Comparison of ENCODE assay signal across 19 mouse cellular contexts in genomic region chr1:160251388-160252007, GRCm38 (mm10). TPM values are rescaled to one million over a fixed set of nuclear protein-coding genes. Genes with fewer than 3 reads are reported as not detected.
DNase-seq lines count a peak whose midpoint lies in the region; ATAC-seq and TF ChIP-seq lines count a peak whose summit lies in the region.
"Had no signal": no experiment of that assay in that cellular context is flagged by ENCODE, and none has a peak within 500 bp of the region (broad histone marks: within the 10 kb centered on the region; RNA-seq: fewer than 3 reads in every experiment).

No protein-coding gene starts in this region.

- no peak overlapping the region for H3K9ac ChIP-seq in midbrain, embryonic 16.5 days (ENCODE audit: low read depth, low read length)
- H3K9ac ChIP-seq: embryonic facial prominence, embryonic 12.5 days; kidney, embryonic 15.5 days; stomach, embryonic 15.5 days had no signal

- peak; percentile 43 for ATAC-seq in common myeloid progenitor, adult 5-6 weeks (replicated peaks; ENCODE audit: low read depth, poor library complexity, severe bottlenecking)
- ATAC-seq in megakaryocyte, adult 5-6 weeks (ENCODE audit: poor library complexity, severe bottlenecking): peak; percentile 88
- ATAC-seq in midbrain, embryonic 16.5 days: no peak
- ATAC-seq: forebrain, embryonic 16.5 days; hindbrain, embryonic 16.5 days; intestine, postnatal 0 days had no signal

- no peak overlapping the region for H3K4me3 ChIP-seq in layer of hippocampus, adult 2 months
- H3K4me3 ChIP-seq in midbrain, embryonic 16.5 days (ENCODE audit: low read depth, low read length): no peak overlapping the region
- H3K4me3 ChIP-seq: embryonic facial prominence, embryonic 12.5 days; heart, embryonic 10.5 days; kidney, embryonic 15.5 days; stomach, embryonic 15.5 days had no signal

- H3K4me2 ChIP-seq in midbrain, embryonic 16.5 days (ENCODE audit: low read length): no peak overlapping the region
- H3K4me2 ChIP-seq: embryonic facial prominence, embryonic 12.5 days; kidney, embryonic 15.5 days; stomach, embryonic 15.5 days had no signal

- H3K27me3 ChIP-seq in midbrain, embryonic 16.5 days (ENCODE audit: control insufficient read depth, insufficient read depth, low read depth, low read length): no peaks in the 10 kb centered on the region
- H3K27me3 ChIP-seq: embryonic facial prominence, embryonic 12.5 days; kidney, embryonic 15.5 days; stomach, embryonic 15.5 days had no signal

- H3K4me1 ChIP-seq in midbrain, embryonic 16.5 days (ENCODE audit: control insufficient read depth, insufficient read depth, low read length): no peaks in the 10 kb centered on the region
- H3K4me1 ChIP-seq: kidney, embryonic 15.5 days; stomach, embryonic 15.5 days had no signal

- peaks cover 7% of the 10 kb centered on the region; the same call in 1 of the 2 replicates for H3K36me3 ChIP-seq in midbrain, embryonic 16.5 days (ENCODE audit: control insufficient read depth, insufficient read depth, low read length)
- H3K36me3 ChIP-seq: embryonic facial prominence, embryonic 12.5 days; heart, embryonic 10.5 days; kidney, embryonic 15.5 days; stomach, embryonic 15.5 days had no signal

- DNase-seq in layer of hippocampus, adult 2 months (ENCODE audit: low spot score in 2 of 2): no peak
- DNase-seq in layer of hippocampus, adult 18-20 months (ENCODE audit: low spot score in 2 of 2): no peak
- DNase-seq in A20 (ENCODE audit: low read depth, low spot score): peak; percentile 45
- DNase-seq in left cerebral cortex, postnatal 25 days (ENCODE audit: low spot score in 2 of 2): no peak
- DNase-seq: cerebellum, adult 2 months; gastrocnemius, postnatal 36 days; heart, postnatal 36 days; kidney, postnatal 4 days; liver had no signal

- WGBS in midbrain, embryonic 16.5 days: 87% methylated on average over 5 of the region's 5 CpGs

- no peaks in the 10 kb centered on the region for H3K9me3 ChIP-seq in midbrain, embryonic 16.5 days (replicated peaks; ENCODE audit: control insufficient read depth, low read length, poor library complexity, severe bottlenecking)
- H3K9me3 ChIP-seq: embryonic facial prominence, embryonic 12.5 days; heart, embryonic 10.5 days; kidney, embryonic 15.5 days; stomach, embryonic 15.5 days had no signal

- TF ChIP-seq CTCF in layer of hippocampus, adult 2 months (conservative IDR thresholded peaks at IDR 0.05): no peak

- intact Hi-C loops in left cerebral cortex, postnatal 25 days (cut with DNase I): no loop called here

- peak overlapping the region; percentile 66; the same call in 1 of the 2 replicates for H3K27ac ChIP-seq in layer of hippocampus, adult 2 months
- H3K27ac ChIP-seq in midbrain, embryonic 16.5 days (ENCODE audit: low read length): no peak overlapping the region
- H3K27ac ChIP-seq: heart, embryonic 10.5 days; kidney, embryonic 15.5 days; stomach, embryonic 15.5 days had no signal

RNA-seq across cellular contexts. Expression of gene Cacybp, which starts 38.8 kb away (rescaled TPM):
- total RNA-seq in layer of hippocampus, adult 2 months (2021): 10 to 100 TPM; 88.7 to 91.3 TPM
- 10 to 100 TPM; 88.5 to 95.7 TPM for total RNA-seq in layer of hippocampus, adult 18-20 months (2021)
- 301 and 348 TPM in 2 replicates for total RNA-seq in common myeloid progenitor, adult 5-6 weeks (2017)
- total RNA-seq in megakaryocyte, adult 5-6 weeks (2015): 122 and 129 TPM in 2 replicates
- 122 and 124 TPM in 2 replicates for total RNA-seq in megakaryocyte, adult 5-6 weeks (2017)
- polyA plus RNA-seq in midbrain, embryonic 16.5 days (2015; fragmentation: Nextera tagmentation; extraction: Ambion mirVana): 279 and 287 TPM in 2 replicates
- total RNA-seq in left cerebral cortex, postnatal 25 days (2021): 10 to 100 TPM; 88.4 to 96.7 TPM

RNA-seq across cellular contexts. Expression of gene Mrps14, which starts 56.5 kb away (rescaled TPM):
- 10 to 100 TPM; 61.7 to 65.0 TPM for total RNA-seq in layer of hippocampus, adult 2 months (2021)
- total RNA-seq in layer of hippocampus, adult 18-20 months (2021): 10 to 100 TPM; 68.8 to 73.8 TPM
- total RNA-seq in common myeloid progenitor, adult 5-6 weeks (2017): 96.0 and 111 TPM in 2 replicates
- total RNA-seq in megakaryocyte, adult 5-6 weeks (2015): 109 and 125 TPM in 2 replicates
- 90.6 and 95.8 TPM in 2 replicates for total RNA-seq in megakaryocyte, adult 5-6 weeks (2017)
- polyA plus RNA-seq in midbrain, embryonic 16.5 days (2015; fragmentation: Nextera tagmentation; extraction: Ambion mirVana): 124 and 128 TPM in 2 replicates
- total RNA-seq in left cerebral cortex, postnatal 25 days (2021): 10 to 100 TPM; 64.3 to 76.7 TPM
